Mouse (Mus musculus): Measurements from ENCODE around the gene Ephx1. TPM values are rescaled to one million over a fixed set of nuclear protein-coding genes. Genes with fewer than 3 reads are reported as not detected.
A peak's percentile ranks its signal among the peaks of the same experiment; 100 is the strongest.
"Not testable (repeated sequence)": the region's sequence is repeated elsewhere in the genome, so short reads cannot be mapped to it uniquely, and the experiment has no call there.

Ephx1 gene
- polyA plus RNA-seq, 2 experiments from 2014 or later = 247 to 262 TPM

GRCm38 (mm10) chr1:181013446-181013845, 7.3 kb downstream of the Ephx1 start:
- ATAC-seq = no peak

- ATAC-seq = no peak
Measured at GRCm38 (mm10) chr1:181012416-181012815, 8.3 kb downstream of the Ephx1 start.

DNA sequence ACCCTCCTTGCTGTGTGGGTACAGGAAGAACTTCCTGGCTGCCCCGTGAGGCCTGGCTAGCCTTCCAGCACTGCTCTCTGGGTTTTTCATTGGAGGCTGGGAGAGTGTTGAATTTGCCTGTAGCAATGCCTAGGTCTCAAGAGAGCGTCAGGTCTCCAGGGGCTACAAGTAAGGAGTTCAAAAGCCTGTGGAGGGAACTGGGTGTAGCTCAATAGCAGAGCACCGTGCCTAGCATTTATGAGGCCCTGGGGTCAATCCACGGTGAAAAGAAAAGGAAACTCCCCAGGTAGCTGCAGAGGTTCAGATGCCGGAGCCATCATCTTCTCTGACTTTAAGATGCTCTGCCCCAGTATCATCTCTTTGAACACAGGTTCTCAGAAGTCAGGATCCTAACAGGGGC, 9.1 kb downstream of the Ephx1 start:
- ATAC-seq = no peak

DNA sequence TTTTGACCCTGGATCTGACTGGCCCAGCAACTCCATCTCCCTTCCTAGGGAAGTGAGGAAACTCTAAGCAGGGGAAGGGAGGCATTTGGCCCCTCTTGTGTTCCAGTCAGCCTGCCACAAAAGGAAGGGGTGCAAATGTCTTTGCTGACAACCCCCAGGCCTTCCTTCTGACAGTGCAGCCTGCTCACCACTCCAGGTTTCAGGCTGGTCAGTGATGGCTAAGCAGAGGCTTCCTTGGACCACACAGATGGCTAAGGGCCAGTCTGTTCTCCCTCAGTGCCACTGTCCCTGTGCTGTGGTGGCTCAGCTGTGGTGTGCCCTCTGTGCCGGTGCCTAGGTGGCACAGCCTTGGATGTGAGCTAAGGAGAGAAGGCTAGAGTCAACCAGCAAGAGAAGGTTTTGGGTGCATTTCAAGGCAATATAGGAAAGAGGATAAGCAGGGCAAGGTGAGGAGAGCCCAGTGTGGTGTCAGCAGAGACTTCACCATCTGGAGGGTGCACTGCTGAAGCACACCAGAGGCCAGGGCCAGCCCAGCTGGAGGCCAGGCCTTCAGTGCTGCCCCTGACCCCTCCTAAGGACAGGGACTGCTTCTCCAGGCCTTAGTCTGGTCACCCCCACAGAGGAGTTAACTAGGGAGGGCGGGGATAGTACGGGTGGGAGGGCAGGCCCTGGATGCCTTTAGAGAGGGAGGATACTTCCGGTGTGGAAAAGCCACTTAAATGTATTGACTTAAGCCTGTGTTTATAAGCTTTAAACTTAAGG, 10.4 kb downstream of the Ephx1 start:
- no peak for ATAC-seq

DNA sequence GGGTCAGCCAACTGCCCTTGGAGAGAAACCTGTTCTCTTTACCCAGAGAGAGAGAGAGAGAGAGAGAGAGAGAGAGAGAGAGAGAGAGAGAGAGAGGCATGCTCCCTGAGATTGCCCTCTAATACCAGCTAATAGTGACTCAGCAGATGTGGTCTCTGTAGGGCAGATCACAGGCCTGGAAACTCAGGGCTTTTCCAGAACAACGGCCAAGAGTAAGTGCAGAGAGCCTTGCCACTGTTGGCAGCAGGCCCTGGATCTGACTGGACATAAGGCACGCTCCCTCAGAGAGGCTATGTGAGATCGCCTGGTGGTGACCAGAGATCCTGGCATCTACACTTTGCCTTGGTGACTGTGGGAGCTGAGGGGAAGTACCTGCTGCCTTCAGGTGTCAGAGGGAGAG, 10.9 kb downstream of the Ephx1 start:
- no peak for ATAC-seq

- no peak for ATAC-seq
Measured at GRCm38 (mm10) chr1:181009011-181009590, 11.6 kb downstream of the Ephx1 start.

- ATAC-seq = no peak
Measured at GRCm38 (mm10) chr1:181008266-181008665, 12.4 kb downstream of the Ephx1 start.

- ATAC-seq = no peak
Measured at GRCm38 (mm10) chr1:181007831-181008230, 12.9 kb downstream of the Ephx1 start.

DNA sequence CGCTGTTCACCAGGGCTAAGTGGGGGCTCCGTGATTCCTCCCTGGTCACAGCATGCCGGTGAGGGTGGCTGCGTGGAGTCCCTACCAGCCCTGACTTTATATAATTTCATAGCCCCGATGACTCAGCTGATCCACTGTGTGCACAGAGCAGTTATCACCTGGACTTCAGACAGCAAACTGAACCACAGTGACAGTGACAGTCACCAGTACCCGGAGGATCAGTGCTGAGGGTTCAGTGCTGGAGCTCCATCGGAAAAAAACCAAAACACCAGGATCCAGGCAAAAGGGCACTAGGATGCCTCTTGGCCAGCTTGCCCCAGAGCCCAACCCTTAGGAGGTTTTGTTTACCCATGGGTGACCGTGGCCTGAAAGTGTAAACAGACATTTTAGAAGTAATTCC, 15.4 kb downstream of the Ephx1 start:
- no peak for ATAC-seq

DNA sequence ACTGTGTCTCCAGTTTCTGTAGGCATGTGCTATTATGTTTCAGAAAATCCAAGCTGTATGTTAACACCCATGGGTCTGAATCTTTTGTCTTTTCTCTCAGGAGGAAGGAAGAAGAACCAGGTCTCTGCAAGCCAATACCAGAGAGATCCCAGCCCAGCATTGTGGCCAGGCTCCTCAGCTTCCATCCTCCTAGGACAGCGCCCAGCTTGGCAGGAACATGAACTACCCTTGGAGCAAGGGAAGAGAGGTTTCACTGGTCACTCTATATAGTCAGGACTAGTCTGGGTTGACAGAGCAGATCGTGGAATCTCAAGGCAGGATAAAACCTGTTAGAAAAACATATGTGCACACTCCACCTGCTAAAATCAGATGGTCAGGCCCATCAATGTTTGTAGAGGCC, 16.9 kb downstream of the Ephx1 start:
- no peak for ATAC-seq

DNA sequence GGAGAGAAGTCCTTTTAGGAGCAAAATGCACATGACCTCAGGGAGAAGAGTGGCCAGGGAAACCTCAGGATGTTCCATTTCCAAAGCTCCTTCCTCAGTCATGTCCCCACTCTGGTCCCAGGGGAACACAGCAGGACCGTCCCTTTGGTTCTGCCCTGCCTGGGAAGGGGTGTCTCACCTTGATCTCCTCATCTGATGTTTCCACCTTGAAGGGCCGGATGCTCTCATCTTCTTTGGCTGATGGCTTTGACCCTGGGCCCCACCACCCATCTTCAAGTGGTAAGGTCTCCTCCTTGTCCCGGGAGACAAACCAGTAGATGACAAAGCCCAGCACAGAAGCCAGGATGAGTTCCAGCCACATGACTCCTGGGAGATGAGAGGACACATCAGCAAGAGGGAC, 19.1 kb downstream of the Ephx1 start:
- no peak for ATAC-seq

DNA sequence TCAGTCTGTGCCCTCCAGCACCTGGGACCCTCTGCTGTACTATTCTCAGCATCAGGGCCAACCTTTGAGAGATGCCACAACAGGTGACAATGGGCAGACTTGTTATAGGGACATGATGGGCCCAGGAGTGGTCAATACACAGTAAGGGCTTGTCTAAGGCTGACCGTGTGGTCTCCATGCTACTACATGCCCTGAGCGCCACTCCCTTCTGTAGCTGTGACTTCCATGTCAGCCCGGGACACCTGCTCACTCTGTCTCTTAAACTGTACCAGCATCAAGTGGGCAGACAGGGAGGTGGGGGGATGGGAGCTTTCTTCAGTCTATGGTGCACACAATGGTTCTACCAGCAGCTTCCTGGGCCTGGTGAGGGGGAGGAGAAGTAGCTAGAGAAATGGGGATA, 19.5 kb downstream of the Ephx1 start:
- no peak for ATAC-seq

GRCm38 (mm10) chr1:181000501-181001092, 20.1 kb downstream of the Ephx1 start:
- ATAC-seq = no peak

GRCm38 (mm10) chr1:180992142-180992541, 28.6 kb downstream of the Ephx1 start:
- ATAC-seq = peak; percentile 46

- ATAC-seq = no peak
Measured at GRCm38 (mm10) chr1:180990671-180991070, 30.0 kb downstream of the Ephx1 start.

DNA sequence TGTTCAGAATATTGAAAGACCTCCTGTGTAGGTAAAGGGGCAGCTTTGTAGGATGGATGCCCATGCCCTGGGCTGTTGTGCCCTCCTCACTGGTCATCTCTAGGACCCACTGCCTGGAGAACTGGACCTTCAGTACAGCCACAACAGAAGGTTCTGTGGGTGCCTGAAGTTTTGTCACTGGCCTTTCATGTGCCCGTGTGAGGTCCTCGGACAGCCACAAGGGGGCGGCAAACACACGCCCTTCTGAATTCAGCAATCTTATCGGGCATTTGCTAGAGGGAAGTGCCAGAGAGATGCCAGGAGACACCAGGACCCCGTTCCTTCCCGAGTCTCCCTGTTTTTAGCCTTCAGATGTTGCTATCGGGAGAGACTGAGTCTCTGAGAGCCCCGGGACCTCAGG, 32.9 kb downstream of the Ephx1 start:
- peak; percentile 84 for ATAC-seq

- ATAC-seq = no peak
Measured at GRCm38 (mm10) chr1:180986701-180987100, 34.0 kb downstream of the Ephx1 start.

DNA sequence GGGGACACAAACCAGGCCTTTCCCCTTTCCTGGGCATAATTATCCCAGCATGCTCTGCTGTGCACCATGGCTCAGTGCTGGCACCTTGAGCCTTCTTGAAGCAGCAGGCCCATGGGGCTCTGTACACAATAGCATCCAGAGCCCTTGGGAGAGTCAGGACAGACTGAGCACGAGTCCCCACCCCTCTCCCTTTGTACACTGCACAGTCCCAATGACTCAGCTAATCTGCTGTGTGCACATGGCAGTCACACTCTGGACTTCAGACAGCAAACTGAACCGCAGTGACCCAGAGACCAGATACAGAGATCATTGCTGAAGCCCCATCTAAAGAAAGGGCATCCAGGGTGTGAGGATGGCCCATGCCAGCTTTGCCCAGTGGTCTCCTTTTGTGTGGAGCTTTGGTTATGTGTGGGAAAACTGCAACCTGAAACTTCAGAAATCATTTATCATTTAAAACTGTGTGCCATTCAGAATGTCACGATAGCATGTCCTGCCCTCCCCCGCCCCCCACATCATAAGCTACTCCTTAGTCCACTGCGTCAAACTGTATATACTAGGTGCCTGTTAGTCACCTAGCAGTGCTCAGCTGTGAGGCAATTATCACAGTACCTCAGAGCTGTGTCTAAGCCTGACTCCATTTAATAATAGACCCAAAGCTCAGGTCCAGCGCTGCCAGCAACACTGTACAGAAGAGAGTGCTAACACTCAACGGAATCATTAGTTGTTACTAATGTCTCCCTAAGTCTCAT, 39.2 kb downstream of the Ephx1 start:
- not testable (repeated sequence) for ATAC-seq

- ATAC-seq = peak; percentile 47
Measured at GRCm38 (mm10) chr1:180980464-180980863, 40.2 kb downstream of the Ephx1 start.

GRCm38 (mm10) chr1:180979484-180980251, 41.0 kb downstream of the Ephx1 start:
- no peak for ATAC-seq

DNA sequence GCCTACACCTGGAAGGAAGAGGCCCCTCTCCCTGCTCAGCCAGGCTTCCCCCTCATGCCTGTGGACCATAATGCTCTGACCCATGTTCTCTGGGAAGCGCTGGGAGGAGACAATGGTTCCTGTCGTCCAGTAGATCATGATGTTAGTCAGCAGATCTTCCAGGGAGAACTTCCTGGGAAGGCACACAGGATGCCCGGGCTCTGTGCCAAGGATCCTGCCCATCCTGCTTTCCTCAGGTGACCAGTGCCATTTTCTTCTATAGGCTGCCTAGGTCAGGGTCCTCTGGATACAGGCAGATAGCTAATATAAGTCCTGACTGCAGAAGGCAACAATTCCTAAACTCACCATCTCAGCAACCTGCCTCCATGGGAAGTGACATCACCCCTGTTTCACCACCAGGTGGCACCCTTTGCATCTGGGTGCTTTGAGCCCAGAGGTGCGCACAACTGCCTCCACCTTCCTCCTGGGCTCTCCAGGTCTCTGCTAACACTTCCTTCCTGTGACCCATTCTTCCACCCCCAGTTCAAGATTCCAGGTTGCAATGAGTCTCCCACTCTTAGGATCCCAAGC, 44.5 kb downstream of the Ephx1 start:
- ATAC-seq = peak; percentile 71

DNA sequence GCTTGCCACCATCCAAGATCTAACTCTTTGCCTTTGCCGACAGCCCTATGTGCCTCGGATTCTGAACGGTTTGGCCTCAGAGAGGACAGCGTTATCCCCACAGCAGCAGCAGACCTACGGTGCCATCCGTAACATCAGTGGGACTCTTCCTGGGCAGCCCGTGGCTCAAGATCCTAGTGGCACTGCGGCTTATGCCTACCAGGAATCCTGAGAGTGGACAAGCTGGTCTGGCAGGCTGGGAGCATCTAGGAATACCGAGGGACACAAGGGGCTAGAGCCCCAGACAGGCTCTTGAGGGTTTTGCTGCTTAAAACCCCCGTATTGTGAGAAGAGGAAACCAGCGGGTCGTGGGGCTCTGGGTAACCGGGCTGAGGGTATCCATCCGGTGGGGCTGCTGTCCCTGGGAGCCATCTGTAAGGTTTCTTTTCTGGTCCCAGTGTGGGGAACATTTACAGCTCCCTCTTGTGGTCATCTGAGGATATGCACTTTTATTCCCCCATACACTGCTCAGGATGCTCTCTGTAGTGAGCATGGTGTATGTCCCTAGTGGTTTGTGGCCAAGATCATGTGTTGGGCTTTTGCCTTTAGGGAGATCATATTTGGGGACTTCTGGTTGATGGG, 46.5 kb downstream of the Ephx1 start:
- ATAC-seq = peak; percentile 72

Data from CD4-positive, CD25-positive, alpha-beta regulatory T cell, adult 4 months (primary cell).